Mouse (Mus musculus) thymus, postnatal 36 days (tissue): ENCODE results near the gene Ticrr.

ENCODE experiments used
- DNase-seq, 2 experiments: peaks; one replicate each; pipeline ENCODE4 v3.0.0; 2022; ENCODE audit warnings: mixed read lengths in 2 of 2

Ticrr gene

DNA sequence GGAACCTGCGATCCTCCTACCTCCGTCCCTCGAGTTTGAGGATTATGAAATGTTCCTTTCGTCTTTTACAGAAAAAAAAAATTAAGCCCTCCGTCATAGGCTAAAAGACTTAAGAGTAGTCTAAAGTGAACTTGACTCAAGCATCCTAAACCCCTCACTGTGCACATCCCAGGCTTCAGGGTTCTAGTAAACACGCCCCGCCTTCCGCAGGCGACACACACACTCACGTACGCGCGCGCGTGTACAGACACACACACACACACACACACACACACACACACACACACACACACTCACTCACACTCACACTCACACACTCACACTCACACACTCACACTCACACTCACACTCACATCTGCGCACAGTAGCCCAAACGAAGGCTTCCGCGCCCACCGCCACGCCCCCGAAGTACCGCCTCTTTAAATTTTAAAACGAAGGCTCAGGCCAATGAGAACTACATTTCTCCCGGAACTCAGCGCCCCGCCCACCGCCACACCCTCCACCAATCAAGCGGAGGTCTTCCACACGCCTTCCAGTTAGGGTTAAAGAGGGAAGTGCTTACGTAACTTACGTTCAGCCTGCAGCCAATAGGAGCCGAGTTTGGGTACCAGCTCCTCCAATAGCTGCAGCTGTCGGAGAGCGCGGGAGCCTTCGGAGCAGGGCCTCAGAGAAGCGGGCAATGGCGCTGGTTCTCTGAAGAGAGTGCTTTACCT lies at the start of gene Ticrr:
Gene Ticrr (plus strand): TSS at position 619 of the 713 bp plus-strand sequence.
- DNase-seq = peak; percentile 98

DNA sequence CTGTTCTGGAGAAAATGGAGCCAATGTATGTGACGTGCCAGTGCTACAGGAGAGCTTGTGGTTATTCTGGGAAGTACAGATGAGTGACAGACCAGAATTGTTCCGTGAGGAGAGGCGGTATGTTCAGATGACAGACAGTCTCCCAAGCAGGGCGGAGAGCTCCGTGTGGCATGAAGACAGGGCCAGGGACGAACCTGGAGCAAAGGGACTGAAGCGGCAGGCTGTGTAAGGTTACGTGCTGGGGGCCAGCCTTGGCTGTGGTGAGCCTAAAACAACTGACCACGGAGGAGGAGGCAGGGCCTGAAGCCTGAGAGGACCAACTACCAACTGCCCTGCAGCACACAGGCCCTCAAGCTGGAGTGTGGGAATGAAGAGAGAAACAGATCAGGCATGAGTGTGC lies 48.1 kb upstream of the Ticrr start:
- no peak for DNase-seq

DNA sequence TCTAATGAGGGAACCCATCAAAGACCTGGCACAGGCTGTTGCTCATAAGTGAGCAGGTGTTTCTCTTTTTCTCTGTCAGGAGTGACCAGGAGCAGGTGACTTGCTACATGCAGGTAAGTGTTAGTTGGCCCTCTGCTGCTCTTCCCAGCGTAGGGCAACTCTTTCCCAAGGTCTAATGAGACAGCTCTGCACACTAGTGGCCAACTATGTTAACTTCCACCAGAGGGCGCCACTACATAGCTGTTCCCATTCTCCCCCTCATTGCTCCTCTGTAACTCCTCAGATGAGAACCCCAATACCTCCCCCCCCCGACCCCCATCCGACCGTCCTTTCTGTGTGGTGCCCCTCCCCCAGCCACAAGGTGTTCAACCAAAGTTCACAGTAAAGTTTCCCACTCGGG lies 47.2 kb upstream of the Ticrr start:
- peak; percentile 35 for DNase-seq

DNA sequence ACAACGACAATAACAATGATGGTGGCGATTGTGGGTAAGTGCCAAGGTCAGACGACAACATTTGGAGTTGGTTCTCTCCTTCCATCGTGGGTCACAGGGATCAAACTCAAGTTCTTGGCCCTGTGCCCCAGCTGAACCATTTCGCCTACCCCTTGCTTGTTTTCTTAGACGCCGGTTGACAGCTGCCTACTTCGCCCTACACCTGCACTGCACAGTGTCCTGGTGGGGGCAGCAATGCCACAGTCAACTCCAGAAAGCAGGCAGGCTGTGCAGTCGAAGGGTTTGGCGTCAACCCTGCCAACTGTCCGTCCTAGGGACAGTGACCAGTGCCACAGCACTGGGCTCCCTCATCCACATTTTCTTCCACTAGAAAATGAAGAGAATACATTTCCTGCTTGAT lies 46.7 kb upstream of the Ticrr start:
- no peak for DNase-seq

DNA sequence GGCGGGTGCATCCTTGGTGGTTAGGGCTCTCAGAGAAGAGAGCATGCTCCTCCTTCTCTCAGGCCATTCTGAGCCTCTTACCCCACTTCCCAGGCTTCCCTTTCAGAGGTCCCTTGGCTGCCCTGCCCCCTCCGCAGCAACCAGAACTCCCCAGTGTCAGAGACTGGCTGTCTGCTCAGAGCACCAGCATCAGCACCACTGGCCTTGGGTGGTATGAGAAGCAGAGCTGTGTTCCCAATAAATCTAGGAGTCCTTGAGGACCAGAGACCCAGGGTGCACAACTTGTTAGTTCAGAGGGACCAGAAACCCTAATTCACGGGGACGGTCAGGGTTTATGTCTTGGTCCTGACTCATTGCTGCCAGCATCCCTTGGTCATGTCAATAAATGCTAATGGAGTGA lies 45.0 kb upstream of the Ticrr start:
- DNase-seq = no peak

DNA sequence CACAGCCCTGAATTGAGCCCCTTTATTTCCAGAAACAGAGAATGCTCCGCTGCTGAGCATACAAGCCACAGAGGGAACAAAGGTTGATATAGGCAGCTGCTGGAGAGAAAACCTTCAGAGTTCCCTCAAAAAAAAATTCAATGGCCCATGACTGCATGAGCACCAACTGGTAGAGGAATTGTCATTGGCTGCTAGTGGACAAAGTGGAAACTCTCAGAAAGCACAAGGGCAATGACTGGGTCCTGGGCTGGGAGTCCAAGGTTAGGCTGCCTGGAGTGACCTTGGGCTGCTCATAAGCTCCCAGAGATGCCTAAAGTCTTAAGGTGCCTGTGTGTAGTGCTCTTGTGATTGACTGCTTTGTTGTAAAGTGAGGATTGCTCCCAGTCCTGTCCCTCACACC lies 44.1 kb upstream of the Ticrr start:
- DNase-seq = no peak

DNA sequence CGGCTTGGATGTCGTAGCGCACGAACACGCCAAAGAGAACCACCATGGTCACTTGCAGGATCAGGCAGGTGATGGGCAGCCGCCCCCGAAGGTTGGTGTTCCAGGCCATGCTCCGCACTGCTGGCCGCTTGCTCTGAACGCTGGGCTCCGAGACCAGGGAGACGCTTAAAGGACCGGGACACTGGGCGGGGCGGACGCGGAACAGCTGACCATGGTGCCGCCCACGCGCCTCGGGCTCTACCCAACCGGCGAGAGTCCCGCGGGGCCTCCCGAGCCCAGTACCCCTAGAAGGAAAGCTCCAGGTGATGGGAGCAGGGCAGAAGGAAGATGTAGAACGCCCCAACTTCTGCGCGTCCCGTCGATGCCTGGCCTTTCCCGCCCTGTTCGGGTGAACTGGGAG lies 42.6 kb upstream of the Ticrr start, which contains the start of gene Rhcg:
Gene Rhcg (minus strand): TSS at position 240 of the 400 bp plus-strand sequence.
- DNase-seq = no peak

DNA sequence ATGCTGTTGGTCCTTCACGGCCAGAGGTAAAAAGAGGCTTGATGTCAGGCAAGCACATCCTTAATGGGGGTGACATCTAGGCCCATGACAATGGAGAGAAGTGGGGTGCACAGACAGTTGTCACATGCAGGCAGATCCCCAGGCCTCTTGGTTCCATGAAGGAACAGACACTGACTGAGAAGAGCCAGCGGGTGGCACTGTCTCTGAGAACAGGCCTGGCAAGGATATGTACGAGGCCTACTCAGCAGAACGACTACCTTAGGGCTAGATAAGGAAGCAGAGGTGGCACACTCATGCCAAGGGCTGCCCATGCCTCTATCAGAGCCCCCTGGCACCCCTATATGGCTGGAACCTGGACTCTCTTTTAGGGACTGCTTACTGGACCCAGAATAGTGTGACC lies 40.5 kb upstream of the Ticrr start:
- DNase-seq = no peak

DNA sequence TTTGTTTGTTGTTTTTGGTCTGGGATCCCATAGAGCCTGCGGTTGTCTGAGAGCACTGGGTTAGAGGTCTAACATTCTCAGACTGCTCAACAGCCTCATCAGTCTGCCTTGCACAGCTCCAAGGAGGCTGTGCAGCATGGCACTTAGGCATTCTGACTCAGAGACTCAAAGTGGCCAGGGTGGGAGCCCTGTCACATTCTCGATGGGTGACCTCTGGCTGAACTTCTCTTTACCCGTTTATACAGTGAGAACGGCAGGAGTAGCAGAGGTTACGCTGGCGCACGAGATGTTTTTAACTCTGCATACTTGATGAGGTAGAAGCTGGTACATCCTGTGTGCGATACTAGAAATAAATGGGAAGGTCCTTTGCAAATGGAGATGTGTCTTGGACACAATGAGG lies 36.9 kb upstream of the Ticrr start:
- DNase-seq = no peak

DNA sequence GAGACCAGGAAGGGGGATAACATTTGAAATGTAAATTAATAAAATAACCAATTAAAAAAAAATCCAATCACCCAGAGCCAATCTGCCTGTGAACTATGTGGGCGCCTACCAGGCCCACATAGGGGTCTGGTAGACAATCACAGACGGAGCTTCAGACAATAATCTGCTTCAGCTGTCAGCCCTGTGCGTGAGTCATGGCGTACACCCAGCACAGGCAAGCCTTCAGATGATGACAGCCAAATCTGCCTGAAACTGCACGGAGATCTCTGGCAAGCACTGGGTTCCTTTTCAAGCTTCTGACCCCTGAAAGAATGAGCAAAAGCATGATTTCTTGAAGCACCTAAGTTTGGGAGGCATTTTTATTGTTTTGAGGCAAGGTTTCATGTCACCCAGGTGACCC lies 33.8 kb upstream of the Ticrr start:
- no peak for DNase-seq

DNA sequence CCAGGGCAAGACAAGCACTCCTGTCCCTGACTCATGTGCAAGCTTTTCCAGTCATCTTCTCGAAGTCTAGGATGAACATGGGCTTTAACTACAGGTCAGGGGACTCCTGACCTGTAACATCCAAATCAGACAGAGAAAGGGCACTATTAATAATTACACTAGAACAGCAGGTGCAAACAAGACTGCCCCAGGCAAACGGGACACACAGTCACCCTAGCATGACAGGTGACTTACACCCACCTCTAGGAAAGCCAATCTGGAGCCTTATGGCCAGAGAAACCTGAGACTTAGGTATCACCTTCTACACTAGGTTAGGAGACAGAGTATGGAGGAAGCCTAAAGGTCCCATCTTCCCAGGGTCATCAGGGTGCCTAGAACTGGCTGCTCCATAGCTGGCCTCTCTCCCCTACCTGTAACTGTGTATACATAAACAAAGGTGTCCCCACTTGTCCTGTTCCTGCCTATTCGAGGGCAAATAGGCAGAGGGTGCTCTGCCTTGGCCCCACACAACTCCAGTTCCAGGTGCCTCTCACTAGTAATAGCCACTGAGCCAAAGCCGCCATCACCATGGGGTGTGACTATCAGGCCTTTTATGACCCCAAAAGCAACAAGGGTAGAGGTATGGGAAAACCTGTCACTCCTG lies 31.6 kb upstream of the Ticrr start:
- no peak for DNase-seq

DNA sequence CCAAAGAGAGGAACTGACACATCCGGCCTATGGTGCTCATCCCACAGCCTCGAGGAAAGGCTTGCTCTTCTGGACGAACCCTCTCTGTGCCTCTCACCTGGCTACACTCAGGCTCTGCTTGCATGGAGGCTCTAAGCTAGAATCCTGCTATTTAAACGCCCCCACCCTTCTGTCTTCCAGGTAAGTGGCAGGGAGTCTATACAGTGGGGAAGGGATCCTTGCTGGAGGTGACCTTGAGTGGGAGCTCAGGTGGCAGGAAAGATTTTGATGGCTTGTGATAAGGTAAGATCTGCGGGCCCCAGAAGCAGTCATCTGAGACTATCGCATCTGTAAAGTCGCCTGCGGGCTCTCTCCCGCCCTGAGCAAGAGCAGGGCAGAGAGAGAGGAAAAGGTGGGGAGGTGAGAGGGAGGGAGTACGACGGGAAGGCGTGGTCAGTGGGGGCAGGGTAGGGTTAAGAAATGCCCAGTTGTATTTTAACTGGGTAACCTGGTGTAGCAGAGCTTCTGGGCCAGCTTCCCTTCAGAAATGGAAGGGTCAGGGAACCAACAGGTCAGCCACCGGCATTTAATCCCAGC lies 28.1 kb upstream of the Ticrr start:
- no peak for DNase-seq

DNA sequence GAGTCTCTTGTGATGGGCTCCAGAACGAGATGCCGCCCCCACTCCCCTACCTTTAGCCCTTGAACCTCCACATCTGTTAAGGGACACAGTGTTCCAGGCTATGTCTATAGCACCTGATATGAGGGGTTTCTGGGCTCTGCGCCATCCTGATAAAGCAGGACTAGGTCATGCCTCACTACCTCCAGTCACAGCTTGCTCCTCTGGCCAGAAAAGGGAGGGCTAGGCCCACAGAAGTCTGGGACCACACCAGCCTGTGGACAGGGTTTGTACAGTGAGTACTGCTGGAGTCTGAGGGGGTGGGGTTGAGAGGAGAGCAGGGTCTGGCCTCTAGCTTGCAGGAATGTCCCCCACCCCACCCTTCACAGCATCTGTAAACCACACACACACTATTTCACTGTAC lies 12.8 kb upstream of the Ticrr start:
- DNase-seq = no peak

DNA sequence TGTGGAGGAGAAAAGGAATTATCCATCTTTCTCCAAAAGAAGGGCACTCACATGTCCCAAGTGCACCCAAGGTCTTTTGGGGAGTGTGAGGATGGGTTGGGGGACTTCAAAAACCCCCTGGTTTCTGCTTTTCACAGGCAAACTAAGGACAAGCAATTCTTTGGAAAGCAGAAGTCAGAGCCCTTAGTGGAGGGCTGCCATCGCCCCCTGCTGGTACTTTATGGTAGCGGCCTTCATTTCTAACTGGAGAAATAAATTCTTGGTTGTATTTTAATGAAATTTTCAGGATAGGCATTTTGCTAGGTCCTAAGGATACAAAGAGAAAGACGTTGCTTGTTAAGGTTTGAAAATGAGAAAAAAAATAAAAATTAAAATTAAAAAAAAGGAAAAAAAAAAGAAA lies 11.0 kb upstream of the Ticrr start:
- peak; percentile 16 to 17 for DNase-seq

DNA sequence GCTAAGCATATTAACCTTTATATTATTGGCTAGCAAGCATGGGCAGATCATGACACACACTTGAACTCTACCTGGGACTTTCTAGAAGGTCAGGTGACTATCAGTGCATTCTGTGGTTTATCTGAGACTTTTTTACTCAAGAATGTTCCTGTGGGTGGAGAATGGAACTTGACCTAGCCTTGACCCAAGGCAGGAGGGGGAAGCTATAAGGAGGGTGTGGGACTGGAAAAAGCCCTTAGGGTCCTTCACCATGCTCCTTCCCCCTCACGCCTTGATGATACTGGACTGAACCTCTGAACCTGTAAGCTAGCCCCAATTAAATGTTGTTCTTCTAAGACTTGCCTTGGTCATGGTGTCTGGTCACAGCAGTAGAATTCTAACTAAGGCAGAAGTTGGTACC lies 5.8 kb upstream of the Ticrr start:
- no peak for DNase-seq

DNA sequence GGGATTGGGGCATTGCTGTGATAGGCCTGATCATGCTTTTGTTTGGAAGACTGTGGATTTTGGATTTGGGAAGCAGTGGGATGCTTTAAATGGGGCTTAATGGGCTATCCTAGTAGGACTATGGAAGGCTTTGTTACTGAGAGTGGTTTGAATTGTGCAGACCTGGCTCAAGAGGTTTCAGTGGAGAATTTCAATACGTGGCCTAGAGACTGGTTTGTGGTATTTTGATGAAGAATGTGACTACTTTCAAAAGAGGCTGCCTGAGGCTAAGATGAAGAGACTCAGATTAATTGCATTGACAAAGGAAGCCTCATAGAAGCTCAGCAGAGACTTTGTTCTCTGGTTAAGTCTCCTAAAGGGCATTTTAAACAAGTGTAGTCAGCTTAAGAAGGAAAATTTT lies 5.4 kb upstream of the Ticrr start:
- no peak for DNase-seq

DNA sequence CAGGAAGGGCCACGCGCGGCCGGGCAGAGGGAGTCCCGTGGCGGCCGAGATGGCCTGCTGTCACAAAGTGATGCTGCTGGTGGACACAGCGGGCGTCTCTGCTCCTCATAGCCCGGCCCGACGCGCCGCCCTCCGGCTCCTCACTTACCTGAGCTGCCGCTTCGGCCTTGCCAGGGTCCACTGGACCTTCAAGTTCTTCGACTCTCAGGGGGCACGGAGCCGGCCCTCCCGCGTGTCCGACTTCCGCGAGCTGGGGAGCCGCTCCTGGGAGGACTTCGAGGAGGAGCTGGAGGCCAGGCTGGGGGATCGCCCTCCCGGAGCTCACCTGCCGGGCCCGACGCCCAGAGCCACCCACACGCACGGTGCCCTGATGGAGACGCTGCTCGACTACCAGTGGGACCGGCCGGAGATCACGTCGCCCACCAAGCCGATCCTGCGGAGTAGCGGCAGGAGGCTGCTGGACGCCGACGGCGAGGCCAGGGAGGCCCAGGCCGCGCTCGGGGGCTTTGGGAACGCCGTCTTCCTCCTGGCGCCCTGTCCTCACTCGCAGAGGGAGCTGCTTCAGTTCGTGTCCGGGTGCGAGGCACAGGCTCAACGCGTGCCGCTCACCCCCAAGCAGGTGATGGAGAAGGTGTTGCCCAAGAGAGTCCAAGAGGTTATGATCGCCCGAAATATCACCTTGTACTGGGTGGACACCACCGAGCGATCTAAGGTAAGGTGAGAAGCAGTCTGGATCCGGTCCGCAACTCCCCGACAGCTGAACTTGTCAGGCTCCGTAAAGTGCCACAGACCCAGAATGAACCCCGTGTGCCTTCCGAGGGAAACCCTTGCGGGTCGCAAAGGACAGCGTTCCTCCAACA lies 525 bp downstream of the Ticrr start:
- no peak for DNase-seq

DNA sequence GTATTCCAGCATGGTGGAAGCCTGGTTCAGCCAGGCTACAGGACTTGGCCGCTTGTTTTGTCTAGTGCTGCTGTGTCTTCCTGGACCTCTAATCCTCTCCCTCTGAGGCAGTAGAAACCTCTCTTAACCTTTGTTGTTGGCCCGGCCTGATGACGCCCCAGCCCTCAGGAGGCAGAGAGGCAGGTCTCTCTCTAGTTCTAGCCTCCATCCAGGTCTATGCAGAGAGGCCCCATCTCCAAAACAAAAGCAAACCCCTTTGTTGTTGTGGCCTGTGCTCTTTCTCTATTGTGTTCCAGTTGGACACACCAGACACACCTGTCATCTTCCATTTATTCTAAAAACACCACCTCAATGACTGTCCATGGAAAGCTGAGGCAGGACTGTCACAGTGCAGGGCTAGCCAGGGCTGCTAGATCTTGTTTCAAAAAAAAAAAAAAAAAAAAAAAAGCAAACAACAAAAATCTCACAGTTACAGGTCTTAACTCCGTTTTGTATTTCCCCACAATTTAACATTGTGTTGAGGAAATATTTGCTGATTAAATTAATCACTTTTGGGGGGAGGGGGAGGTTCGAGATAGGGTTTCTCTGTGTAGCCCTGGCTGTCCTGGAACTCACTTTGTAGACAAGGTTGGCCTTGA lies 1.4 kb downstream of the Ticrr start:
- no peak for DNase-seq

DNA sequence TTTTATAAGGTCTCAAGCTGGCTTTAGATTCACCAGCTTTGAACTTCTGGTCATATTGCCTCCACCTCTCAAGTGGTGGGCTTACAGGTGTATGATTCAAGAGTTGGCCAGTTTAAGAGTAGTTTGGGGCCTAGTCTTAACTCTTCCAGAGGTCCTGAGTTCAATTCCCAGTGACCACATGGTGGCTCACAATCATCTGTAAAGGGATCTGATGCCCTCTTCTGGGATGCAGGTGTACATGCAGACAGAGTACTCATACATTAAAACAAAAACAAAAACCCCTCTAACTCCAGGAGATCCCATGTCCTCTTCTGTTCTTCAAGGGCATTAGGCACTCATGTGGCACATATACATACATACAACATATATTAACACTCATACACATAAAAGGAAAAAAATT lies 6.7 kb downstream of the Ticrr start:
- DNase-seq = no peak

DNA sequence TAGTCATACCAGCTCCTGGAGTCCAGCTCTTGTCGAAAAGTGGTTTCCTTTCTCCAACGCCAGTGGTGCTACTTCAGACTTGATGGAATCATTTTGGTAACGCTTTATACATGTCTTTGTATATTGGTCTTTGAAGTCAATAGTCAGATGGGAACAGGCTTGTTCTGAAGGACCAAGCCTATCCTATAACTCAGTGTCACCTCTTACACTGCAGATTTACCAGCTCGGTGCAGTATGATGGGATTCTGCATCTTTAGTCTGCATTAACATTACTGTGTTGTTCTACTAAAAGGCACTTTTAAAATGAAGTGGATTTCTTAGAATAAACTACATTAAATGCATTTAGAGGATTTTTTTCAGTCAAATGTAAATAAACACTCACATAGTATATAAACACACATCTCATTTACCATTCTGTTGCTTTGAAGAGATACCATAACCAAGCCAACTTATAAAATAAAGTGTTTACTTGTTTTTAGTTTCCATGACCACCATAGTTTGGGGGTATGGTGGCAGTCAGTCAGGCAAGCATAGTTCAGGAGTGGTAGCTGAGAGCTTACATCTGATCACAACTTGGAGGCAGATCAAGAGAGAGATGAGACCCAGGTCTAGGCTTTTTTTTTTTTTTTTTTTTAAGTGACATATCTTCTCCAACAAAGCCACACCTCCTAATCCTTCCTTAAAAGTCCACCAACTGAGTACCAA lies 11.1 kb downstream of the Ticrr start:
- DNase-seq = no peak

DNA sequence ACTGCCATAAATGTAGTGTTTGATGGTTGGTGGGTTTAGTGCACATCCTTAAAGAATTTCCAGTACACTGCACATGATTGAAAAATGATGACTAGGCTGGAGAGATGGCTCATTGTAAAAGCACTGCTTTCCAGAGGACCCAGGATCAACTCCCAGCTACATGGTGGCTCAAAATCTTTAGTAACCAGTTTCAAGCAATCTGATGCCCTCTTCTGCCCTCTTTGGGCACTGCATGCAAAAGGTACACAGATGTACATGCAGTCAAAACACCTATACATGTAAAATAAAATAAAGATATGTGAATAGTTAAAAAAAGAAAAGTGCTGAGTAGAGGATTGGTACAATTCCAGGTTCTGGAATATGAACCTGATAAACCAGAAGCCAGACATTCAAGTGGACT lies 19.2 kb downstream of the Ticrr start:
- DNase-seq = no peak

DNA sequence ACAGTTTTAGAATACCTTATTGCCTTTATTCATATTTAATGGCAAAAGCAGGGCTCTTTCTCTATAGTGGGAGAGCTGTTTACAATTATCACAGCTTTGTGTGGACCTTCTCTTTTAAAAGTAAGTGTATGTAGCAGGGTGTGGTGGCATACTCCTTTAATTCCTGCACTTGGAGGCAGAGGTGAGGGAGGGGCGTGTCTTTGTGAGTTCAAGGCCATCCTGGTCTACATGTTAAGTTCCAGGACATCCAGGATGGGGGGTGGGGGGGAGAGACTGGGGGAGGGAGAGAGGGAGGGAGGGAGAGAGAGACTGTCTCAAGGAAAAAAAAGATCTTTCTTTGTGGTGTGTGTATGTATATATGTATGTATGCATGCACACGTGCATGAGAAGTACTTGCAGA lies 20.2 kb downstream of the Ticrr start:
- DNase-seq = no peak
